ENCODE assay signal across 8 mouse cellular contexts in genomic region chr12:69158765-69159577, GRCm38 (mm10). TPM values are rescaled to one million over a fixed set of nuclear protein-coding genes. Genes with fewer than 3 reads are reported as not detected.
DNase-seq lines count a peak whose midpoint lies in the region; ATAC-seq and TF ChIP-seq lines count a peak whose summit lies in the region.
"Not testable (repeated sequence)": the region's sequence is repeated elsewhere in the genome, so short reads cannot be mapped to it uniquely, and the experiment has no call there.

Rps29 (minus strand) TSS chr12:69159186.

- H3K27ac ChIP-seq in hindbrain, embryonic 13.5 days: peak within 1 kb of the TSS; percentile 96

- peaks cover 15% of the 10 kb centered on the region for H3K4me1 ChIP-seq in hindbrain, embryonic 13.5 days (replicated peaks)

- in situ Hi-C loops in Patski (cut with MboI; ENCODE audit: low pct_unique_long_range_greater_than_20kb): not testable (repeated sequence)

- H3K36me3 ChIP-seq in hindbrain, embryonic 13.5 days: peaks cover 24% of the 10 kb centered on the region

- under 1% methylated on average over 59 of the region's 68 CpGs for WGBS in hindbrain, embryonic 13.5 days

- peak within 1 kb of the TSS; percentile 72 for H3K4me3 ChIP-seq in hindbrain, embryonic 13.5 days

- CTCF ChIA-PET in Patski (lab: Charles Lee): interaction anchor here (1.6 kb wide), 1 partner anchor 10 kb away, joined by 3 read pairs; no protein-coding TSS in a partner anchor

- peak; percentile 97 for DNase-seq in Patski (ENCODE audit: low read depth, low spot score)
- DNase-seq in cerebellum, postnatal 14 days: peak; percentile 97 to 98
- peak; percentile 98 for DNase-seq in frontal cortex, postnatal 14 days (ENCODE audit: low spot score in 2 of 2)
- DNase-seq in layer of hippocampus, postnatal 25 days (ENCODE audit: extremely low spot score in 1 of 2, low spot score in 1 of 2): peak; percentile 93 to 96
- DNase-seq in lung, postnatal 25 days (ENCODE audit: low spot score): peak; percentile 97
- DNase-seq in retina, embryonic 14.5 days (ENCODE audit: low spot score): peak; percentile 100
- DNase-seq in thymus, postnatal 4 days: peak; percentile 96

- not testable (repeated sequence) for H3K9me3 ChIP-seq in hindbrain, embryonic 13.5 days

- ATAC-seq in Patski: peak; percentile 93
- ATAC-seq in hindbrain, embryonic 13.5 days (ENCODE audit: low FRiP score): peak; percentile 99

- H3K4me2 ChIP-seq in hindbrain, embryonic 13.5 days: peak within 1 kb of the TSS; percentile 75

- H3K27me3 ChIP-seq in Patski; hindbrain, embryonic 13.5 days: not testable (repeated sequence)

- H3K9ac ChIP-seq in hindbrain, embryonic 13.5 days: peak within 1 kb of the TSS; percentile 91

- POLR2A ChIA-PET in Patski (lab: Charles Lee): not testable (repeated sequence)

- not testable (repeated sequence) for TF ChIP-seq CTCF in Patski (IDR thresholded peaks at IDR 0.05)

RNA-seq across cellular contexts. Expression of gene Rps29, which starts in this region (rescaled TPM):
- polyA plus RNA-seq in Patski (2021): 940 TPM
- 1,307 and 1,397 TPM in 2 replicates for polyA plus RNA-seq in hindbrain, embryonic 13.5 days (2015; fragmentation: Nextera tagmentation; extraction: Ambion mirVana)
- 1,000 to 10,000 TPM; 1,032 to 1,201 TPM for total RNA-seq in layer of hippocampus, postnatal 25 days (2021)

Comparison
In these comparisons a context has a peak if more than half of its experiments do, and no peak if none do; other contexts are left out.
1. Peak in every context shown above with its lines: DNase-seq, ATAC-seq, H3K4me3 ChIP-seq and H3K27ac ChIP-seq.